Mouse (Mus musculus): Measurements from ENCODE around the gene Fbxo42. TPM values are rescaled to one million over a fixed set of nuclear protein-coding genes. Genes with fewer than 3 reads are reported as not detected.
A peak's percentile ranks its signal among the peaks of the same experiment; 100 is the strongest.
"Not testable (repeated sequence)": the region's sequence is repeated elsewhere in the genome, so short reads cannot be mapped to it uniquely, and the experiment has no call there.

Gene Fbxo42
- polyA plus RNA-seq, 2 experiments from 2014 or later: 5.0 to 7.3 TPM

GRCm38 (mm10) chr4:141137740-141138139 is 10.0 kb upstream of the Fbxo42 start:
- ATAC-seq: not testable (repeated sequence)

GRCm38 (mm10) chr4:141138425-141139115 is 9.1 kb upstream of the Fbxo42 start:
- no peak for ATAC-seq

GRCm38 (mm10) chr4:141139116-141139970 is 8.4 kb upstream of the Fbxo42 start, which contains the start of gene Szrd1:
TSS of gene Szrd1 (minus strand) at chr4:141139775.
- peak; percentile 87 for ATAC-seq

GRCm38 (mm10) chr4:141140354-141140753 is 7.4 kb upstream of the Fbxo42 start:
- not testable (repeated sequence) for ATAC-seq

- ATAC-seq: no peak
These were observed 6.7 kb upstream of the Fbxo42 start for GRCm38 (mm10) chr4:141140967-141141366.

GRCm38 (mm10) chr4:141142285-141142811 is 5.4 kb upstream of the Fbxo42 start:
- ATAC-seq: peak; percentile 9

GRCm38 (mm10) chr4:141145124-141145523 is 2.6 kb upstream of the Fbxo42 start:
- ATAC-seq: not testable (repeated sequence)

GRCm38 (mm10) chr4:141146491-141147033 is 1.2 kb upstream of the Fbxo42 start:
- no peak for ATAC-seq

- ATAC-seq: peak; percentile 44
These were observed 492 bp downstream of the Fbxo42 start for GRCm38 (mm10) chr4:141148009-141148801.

GRCm38 (mm10) chr4:141149116-141149515 is 1.4 kb downstream of the Fbxo42 start:
- no peak for ATAC-seq

GRCm38 (mm10) chr4:141157485-141157884 is 9.8 kb downstream of the Fbxo42 start:
- no peak for ATAC-seq

GRCm38 (mm10) chr4:141158609-141159008 is 10.9 kb downstream of the Fbxo42 start:
- ATAC-seq: no peak

- no peak for ATAC-seq
These were observed 11.4 kb downstream of the Fbxo42 start for GRCm38 (mm10) chr4:141159093-141159492.

- no peak for ATAC-seq
These were observed 12.0 kb downstream of the Fbxo42 start for GRCm38 (mm10) chr4:141159666-141160065.

GRCm38 (mm10) chr4:141160193-141160592 is 12.5 kb downstream of the Fbxo42 start:
- ATAC-seq: no peak

- no peak for ATAC-seq
These were observed 14.0 kb downstream of the Fbxo42 start for GRCm38 (mm10) chr4:141161699-141162208.

GRCm38 (mm10) chr4:141163729-141164128 is 16.0 kb downstream of the Fbxo42 start:
- ATAC-seq: no peak

- ATAC-seq: no peak
These were observed 18.1 kb downstream of the Fbxo42 start for GRCm38 (mm10) chr4:141165744-141166292.

- no peak for ATAC-seq
These were observed 19.4 kb downstream of the Fbxo42 start for GRCm38 (mm10) chr4:141167156-141167555.

GRCm38 (mm10) chr4:141172121-141172520 is 24.4 kb downstream of the Fbxo42 start:
- ATAC-seq: no peak

- no peak for ATAC-seq
These were observed 28.1 kb downstream of the Fbxo42 start for GRCm38 (mm10) chr4:141175783-141176182.

Data from activated CD4-positive, CD25-positive, alpha-beta regulatory T cell, adult 4 months (primary cell).